Mouse (Mus musculus) cerebellum, postnatal 36 days (tissue): Measurements from ENCODE around the gene Nfkbid.
"Not testable (repeated sequence)": the region's sequence is repeated elsewhere in the genome, so short reads cannot be mapped to it uniquely, and the experiment has no call there.

Experiments
- DNase-seq, 2 experiments: peaks; one replicate each; pipeline ENCODE4 v3.0.0; 2021 to 2022; ENCODE audit warnings: mixed read lengths in 2 of 2

Gene Nfkbid

GRCm38 (mm10) chr7:30472411-30472810, 50.9 kb downstream of the Nfkbid start:
- DNase-seq = peak; percentile 29 to 30

- DNase-seq = no peak
Measured at GRCm38 (mm10) chr7:30474999-30475398, 53.5 kb downstream of the Nfkbid start.

GRCm38 (mm10) chr7:30476136-30476535, 54.6 kb downstream of the Nfkbid start:
- DNase-seq = not testable (repeated sequence)

GRCm38 (mm10) chr7:30477415-30478381, 56.2 kb downstream of the Nfkbid start:
- peak; percentile 24 to 29 for DNase-seq
